In genomic region chr5:123809156-123809555, GRCm38 (mm10) we compare ENCODE assay signal across 14 mouse cellular contexts. TPM values are rescaled to one million over a fixed set of nuclear protein-coding genes. Genes with fewer than 3 reads are reported as not detected.
"Had no signal": no experiment of that assay in that cellular context is flagged by ENCODE, and none has a peak within 500 bp of the region (broad histone marks: within the 10 kb centered on the region; RNA-seq: fewer than 3 reads in every experiment).

No protein-coding gene starts in this region.

- H3K4me2 ChIP-seq: limb, embryonic 13.5 days; midbrain, embryonic 15.5 days; neural tube, embryonic 12.5 days had no signal

- DNase-seq: lung, adult 2 months; lung, postnatal 36 days; thymus, adult 18-20 months; thymus, postnatal 14 days had no signal

- H3K9ac ChIP-seq: limb, embryonic 13.5 days; liver, embryonic 14.5 days; midbrain, embryonic 15.5 days; neural tube, embryonic 12.5 days had no signal

- H3K27ac ChIP-seq: limb, embryonic 13.5 days; liver, embryonic 14.5 days; midbrain, embryonic 10.5 days; midbrain, embryonic 15.5 days; neural tube, embryonic 12.5 days had no signal

- ATAC-seq: hindbrain, embryonic 16.5 days; inflammation-experienced regulatory T-cells, adult 6 months; lung, postnatal 0 days; midbrain, embryonic 15.5 days had no signal

- H3K27me3 ChIP-seq: limb, embryonic 13.5 days; midbrain, embryonic 15.5 days; neural tube, embryonic 12.5 days had no signal

- H3K4me1 ChIP-seq: limb, embryonic 13.5 days; midbrain, embryonic 10.5 days; midbrain, embryonic 15.5 days; neural tube, embryonic 12.5 days had no signal

- H3K9me3 ChIP-seq: limb, embryonic 13.5 days; midbrain, embryonic 10.5 days; midbrain, embryonic 15.5 days; neural tube, embryonic 12.5 days had no signal

- H3K36me3 ChIP-seq: midbrain, embryonic 15.5 days had no signal

- H3K4me3 ChIP-seq: limb, embryonic 13.5 days; midbrain, embryonic 10.5 days; midbrain, embryonic 15.5 days; neural tube, embryonic 12.5 days had no signal

RNA-seq across cellular contexts. Expression of gene Hcar2, which starts 56.1 kb away (rescaled TPM):
- total RNA-seq: left cerebral cortex, postnatal 36 days had no signal
- polyA plus RNA-seq: hindbrain, embryonic 16.5 days; midbrain, embryonic 10.5 days; midbrain, embryonic 15.5 days; neural tube, embryonic 12.5 days had no signal

RNA-seq across cellular contexts. Expression of gene Kntc1, which starts 59.6 kb away (rescaled TPM):
- total RNA-seq: monocyte, adult 5-6 weeks had no signal
